Mouse (Mus musculus): ENCODE data around the gene Zfp36l2. TPM values are rescaled to one million over a fixed set of nuclear protein-coding genes. Genes with fewer than 3 reads are reported as not detected.
A peak's percentile ranks its signal among the peaks of the same experiment; 100 is the strongest.

Zfp36l2 gene
- polyA plus RNA-seq, 1 experiment: not detected

- Histone ChIP-seq H3K27ac (ENCODE audit: insufficient read depth, low read depth, low read length) (no peak overlapping the region), H3K4me3 (ENCODE audit: insufficient read depth, low read depth, low read length) (no peak overlapping the region), H3K4me1 (ENCODE audit: control insufficient read depth, insufficient read depth, low read length) (peaks cover 66% of the 10 kb centered on the region)
- WGBS: 92% methylated on average over 5 of the region's 5 CpGs
- TF ChIP-seq CTCF (IDR thresholded peaks at IDR 0.05; ENCODE audit: insufficient read depth, low read depth, low read length) (no peak), POLR2A (IDR thresholded peaks at IDR 0.05; ENCODE audit: insufficient read depth, low read depth, low read length) (no peak)
Observed at GRCm38 (mm10) chr17:84144762-84145599, 42.8 kb downstream of the Zfp36l2 start.

DNA sequence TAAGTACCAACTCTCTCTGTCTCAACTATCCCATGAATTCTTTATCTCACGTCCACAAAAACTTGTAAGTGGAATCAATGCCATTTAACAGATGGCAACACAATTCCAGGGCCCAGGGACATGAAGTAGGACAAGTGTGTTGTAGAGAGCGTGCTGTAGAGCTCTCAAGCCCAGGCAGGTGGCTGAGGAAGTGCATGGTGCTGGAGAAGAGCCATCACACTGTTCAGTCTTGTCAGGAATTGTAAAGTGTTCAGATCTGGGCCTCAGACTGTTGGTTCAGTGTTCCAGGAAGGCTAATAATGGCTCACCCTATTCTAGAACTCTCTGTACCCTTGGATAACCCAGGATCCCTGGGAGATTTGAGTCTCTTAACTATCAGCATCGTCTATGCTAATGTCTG, 43.6 kb downstream of the Zfp36l2 start:
- Histone ChIP-seq H3K4me1 (ENCODE audit: control insufficient read depth, insufficient read depth, low read length) (peaks cover 60% of the 10 kb centered on the region), H3K4me3 (ENCODE audit: insufficient read depth, low read depth, low read length) (no peak overlapping the region), H3K27ac (ENCODE audit: insufficient read depth, low read depth, low read length) (no peak overlapping the region)
- TF ChIP-seq CTCF (IDR thresholded peaks at IDR 0.05; ENCODE audit: insufficient read depth, low read depth, low read length) (no peak), POLR2A (IDR thresholded peaks at IDR 0.05; ENCODE audit: insufficient read depth, low read depth, low read length) (no peak)
- 96% methylated on average over 3 of the region's 3 CpGs for WGBS

DNA sequence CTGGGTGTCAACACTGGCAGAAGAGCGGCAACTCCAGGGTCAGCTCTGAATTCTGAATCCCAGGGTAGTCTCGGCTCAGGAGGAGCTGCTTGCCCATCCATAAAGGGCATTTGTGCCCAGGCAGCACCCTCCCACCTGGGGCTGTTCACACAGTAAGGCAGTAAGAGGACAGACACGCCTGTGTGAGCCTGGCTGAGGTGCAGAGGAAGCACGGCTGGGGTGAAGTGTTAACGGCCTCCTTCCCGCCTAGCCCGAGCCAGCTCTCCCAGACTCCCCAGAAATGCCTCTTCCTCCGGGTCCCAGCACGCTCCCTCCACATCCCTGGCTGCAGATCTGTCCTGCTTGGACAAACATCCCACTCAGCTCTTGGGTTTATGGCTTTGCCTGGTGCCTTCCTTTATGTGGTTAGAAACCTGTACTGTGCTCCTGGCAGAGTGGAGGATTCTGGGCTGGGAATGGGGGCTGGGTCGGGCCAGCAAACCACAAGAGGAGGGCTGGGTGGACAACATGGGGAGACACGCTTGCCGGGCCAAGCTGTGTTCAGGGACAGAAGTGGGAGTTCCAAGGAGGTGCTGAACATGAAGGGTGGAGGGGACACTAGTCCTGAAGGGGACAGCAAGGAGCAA, 44.4 kb downstream of the Zfp36l2 start:
- H3K4me3 ChIP-seq (ENCODE audit: insufficient read depth, low read depth, low read length): no peak overlapping the region
- H3K4me1 ChIP-seq (ENCODE audit: control insufficient read depth, insufficient read depth, low read length): peaks cover 52% of the 10 kb centered on the region
- WGBS: 67% methylated on average over 12 of the region's 12 CpGs
- TF ChIP-seq POLR2A (IDR thresholded peaks at IDR 0.05; ENCODE audit: insufficient read depth, low read depth, low read length): no peak
- no peak for TF ChIP-seq CTCF (IDR thresholded peaks at IDR 0.05; ENCODE audit: insufficient read depth, low read depth, low read length)
- no peak overlapping the region for H3K27ac ChIP-seq (ENCODE audit: insufficient read depth, low read depth, low read length)

DNA sequence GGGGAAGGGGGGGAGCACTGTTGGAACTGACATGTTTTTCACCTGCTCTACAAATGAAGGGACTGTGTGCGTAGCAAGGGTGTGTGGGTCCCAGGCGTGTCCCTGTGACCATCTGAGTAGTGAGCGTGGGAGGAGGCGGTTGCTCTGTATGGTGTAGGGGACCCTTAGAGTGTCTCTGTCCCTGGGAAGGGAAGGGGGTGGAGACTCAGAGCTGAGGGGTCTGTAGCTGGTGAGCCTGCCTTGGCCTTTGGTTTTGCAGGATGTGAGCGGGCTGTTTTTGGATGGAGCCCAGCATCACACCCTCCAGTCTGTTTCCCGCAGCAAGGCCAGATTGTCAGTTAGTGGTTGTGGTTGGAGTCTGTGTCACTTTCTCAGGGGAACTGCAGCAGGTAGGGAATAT, 46.1 kb downstream of the Zfp36l2 start:
- Histone ChIP-seq H3K4me3 (ENCODE audit: insufficient read depth, low read depth, low read length) (no peak overlapping the region), H3K4me1 (ENCODE audit: control insufficient read depth, insufficient read depth, low read length) (peaks cover 41% of the 10 kb centered on the region), H3K27ac (ENCODE audit: insufficient read depth, low read depth, low read length) (peak overlapping the region; percentile 7; the same call in 1 of the 2 replicates)
- 78% methylated on average over 6 of the region's 6 CpGs for WGBS
- TF ChIP-seq POLR2A (IDR thresholded peaks at IDR 0.05; ENCODE audit: insufficient read depth, low read depth, low read length) (no peak), CTCF (IDR thresholded peaks at IDR 0.05; ENCODE audit: insufficient read depth, low read depth, low read length) (no peak)

DNA sequence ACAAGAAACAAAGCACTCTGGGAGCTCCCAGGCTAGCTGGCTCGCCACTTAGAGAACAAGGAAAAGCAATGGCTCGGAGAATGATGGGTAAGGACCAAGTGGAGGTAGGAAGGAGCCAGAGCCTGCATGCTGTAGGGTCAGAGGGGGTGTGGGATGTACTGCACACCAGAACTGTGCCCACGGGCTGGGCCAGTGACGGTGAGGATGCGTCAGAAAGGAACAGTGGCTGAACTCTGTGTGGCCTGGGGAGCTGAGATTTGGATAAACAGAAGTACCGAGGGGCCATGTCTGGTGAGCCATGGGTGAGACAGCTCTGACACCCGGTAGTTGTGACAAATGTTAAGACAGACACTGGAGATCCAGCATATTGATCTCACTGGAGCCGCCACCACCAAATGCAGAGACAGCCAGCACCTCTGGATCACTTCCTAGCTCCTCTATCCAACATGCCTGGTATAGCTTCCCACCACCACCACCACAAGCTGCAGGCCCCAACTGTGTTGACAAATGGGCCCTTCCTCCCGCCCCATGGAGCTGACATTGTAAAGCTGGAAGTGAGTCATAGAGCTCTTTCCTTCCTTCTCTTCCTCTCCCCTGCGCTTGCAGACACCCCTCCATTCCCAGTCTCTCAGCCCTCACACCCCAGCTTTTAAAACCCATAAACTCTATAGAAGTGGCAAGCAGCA, 46.8 kb downstream of the Zfp36l2 start:
- 67% methylated on average over 10 of the region's 10 CpGs for WGBS
- H3K4me3 ChIP-seq (ENCODE audit: insufficient read depth, low read depth, low read length): no peak overlapping the region
- no peak for TF ChIP-seq CTCF (IDR thresholded peaks at IDR 0.05; ENCODE audit: insufficient read depth, low read depth, low read length)
- no peak for TF ChIP-seq POLR2A (IDR thresholded peaks at IDR 0.05; ENCODE audit: insufficient read depth, low read depth, low read length)
- H3K27ac ChIP-seq (ENCODE audit: insufficient read depth, low read depth, low read length): peak overlapping the region; percentile 75
- peaks cover 39% of the 10 kb centered on the region for H3K4me1 ChIP-seq (ENCODE audit: control insufficient read depth, insufficient read depth, low read length)

- 89% methylated on average over 11 of the region's 11 CpGs for WGBS
- Histone ChIP-seq H3K4me1 (ENCODE audit: control insufficient read depth, insufficient read depth, low read length) (peaks cover 27% of the 10 kb centered on the region), H3K4me3 (ENCODE audit: insufficient read depth, low read depth, low read length) (no peak overlapping the region), H3K27ac (ENCODE audit: insufficient read depth, low read depth, low read length) (no peak overlapping the region)
- no peak for TF ChIP-seq POLR2A (IDR thresholded peaks at IDR 0.05; ENCODE audit: insufficient read depth, low read depth, low read length)
- TF ChIP-seq CTCF (IDR thresholded peaks at IDR 0.05; ENCODE audit: insufficient read depth, low read depth, low read length): no peak
Observed at GRCm38 (mm10) chr17:84137393-84138171, 50.2 kb downstream of the Zfp36l2 start.

- 57% methylated on average over 10 of the region's 10 CpGs for WGBS
- TF ChIP-seq POLR2A (IDR thresholded peaks at IDR 0.05; ENCODE audit: insufficient read depth, low read depth, low read length) (no peak), CTCF (IDR thresholded peaks at IDR 0.05; ENCODE audit: insufficient read depth, low read depth, low read length) (no peak)
- Histone ChIP-seq H3K27ac (ENCODE audit: insufficient read depth, low read depth, low read length) (no peak overlapping the region), H3K4me1 (ENCODE audit: control insufficient read depth, insufficient read depth, low read length) (peaks cover 21% of the 10 kb centered on the region), H3K4me3 (ENCODE audit: insufficient read depth, low read depth, low read length) (no peak overlapping the region)
Observed at GRCm38 (mm10) chr17:84136669-84137392, 50.9 kb downstream of the Zfp36l2 start.

GRCm38 (mm10) chr17:84136217-84136616, 51.5 kb downstream of the Zfp36l2 start:
- Histone ChIP-seq H3K4me3 (ENCODE audit: insufficient read depth, low read depth, low read length) (no peak overlapping the region), H3K4me1 (ENCODE audit: control insufficient read depth, insufficient read depth, low read length) (peaks cover 15% of the 10 kb centered on the region), H3K27ac (ENCODE audit: insufficient read depth, low read depth, low read length) (no peak overlapping the region)
- WGBS: 96% methylated on average over 4 of the region's 4 CpGs
- TF ChIP-seq POLR2A (IDR thresholded peaks at IDR 0.05; ENCODE audit: insufficient read depth, low read depth, low read length) (no peak), CTCF (IDR thresholded peaks at IDR 0.05; ENCODE audit: insufficient read depth, low read depth, low read length) (no peak)

Data from olfactory bulb, adult 2 months (tissue).